Mouse (Mus musculus): Measurements from ENCODE around the gene Agmo. TPM values are rescaled to one million over a fixed set of nuclear protein-coding genes. Genes with fewer than 3 reads are reported as not detected.

The Agmo gene
- polyA plus RNA-seq, 1 experiment: 0.40 TPM

GRCm38 (mm10) chr12:37426750-37427149 is 185.3 kb downstream of the Agmo start:
- no peak overlapping the region for H3K4me3 ChIP-seq (ENCODE audit: control insufficient read depth, low read depth, low read length)
- H3K27ac ChIP-seq (ENCODE audit: control insufficient read depth, insufficient read depth, low read depth, low read length): no peak overlapping the region
- TF ChIP-seq POLR2A (IDR thresholded peaks at IDR 0.05; ENCODE audit: control insufficient read depth, low read depth, low read length): no peak
- no peak for TF ChIP-seq CTCF (IDR thresholded peaks at IDR 0.05; ENCODE audit: control insufficient read depth, insufficient read depth, insufficient replicate concordance, low read depth, low read length)
- no peaks in the 10 kb centered on the region for H3K4me1 ChIP-seq (ENCODE audit: control insufficient read depth, insufficient read depth, low read length)
- no peaks in the 10 kb centered on the region for H3K27me3 ChIP-seq (ENCODE audit: control insufficient read depth, insufficient read depth, low read length)
- no peaks in the 10 kb centered on the region for H3K36me3 ChIP-seq (ENCODE audit: control insufficient read depth, insufficient read depth, low read length)

DNA sequence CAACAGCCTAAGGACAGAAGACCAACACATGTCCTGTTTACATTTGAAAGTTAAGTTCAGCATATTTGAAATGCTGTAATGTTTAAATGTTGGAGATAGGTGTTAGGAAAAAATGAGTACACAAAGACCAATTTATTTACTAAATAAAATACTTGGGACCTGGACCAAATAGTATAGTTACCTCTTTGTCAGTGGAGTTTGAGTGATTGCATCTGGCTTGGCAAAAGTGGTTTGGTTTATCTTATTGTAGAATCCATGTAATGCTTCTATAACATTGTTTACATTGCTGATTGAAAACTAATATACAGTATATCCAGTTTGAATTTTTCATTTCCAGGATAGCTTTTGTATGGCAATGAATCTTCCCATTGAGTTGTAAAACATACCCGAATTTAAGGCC is 193.0 kb downstream of the Agmo start:
- no peak overlapping the region for H3K4me3 ChIP-seq (ENCODE audit: control insufficient read depth, low read depth, low read length)

GRCm38 (mm10) chr12:37442486-37443013 is 201.1 kb downstream of the Agmo start:
- Histone ChIP-seq H3K27me3 (ENCODE audit: control insufficient read depth, insufficient read depth, low read length) (no peaks in the 10 kb centered on the region), H3K36me3 (ENCODE audit: control insufficient read depth, insufficient read depth, low read length) (no peaks in the 10 kb centered on the region)
- TF ChIP-seq CTCF (IDR thresholded peaks at IDR 0.05; ENCODE audit: control insufficient read depth, insufficient read depth, insufficient replicate concordance, low read depth, low read length) (no peak), POLR2A (IDR thresholded peaks at IDR 0.05; ENCODE audit: control insufficient read depth, low read depth, low read length) (no peak)

More for the DNA sequence above, 193.0 kb downstream of the Agmo start:
- Histone ChIP-seq H3K4me1 (ENCODE audit: control insufficient read depth, insufficient read depth, low read length) (no peaks in the 10 kb centered on the region), H3K27ac (ENCODE audit: control insufficient read depth, insufficient read depth, low read depth, low read length) (no peak overlapping the region), H3K27me3 (ENCODE audit: control insufficient read depth, insufficient read depth, low read length) (no peaks in the 10 kb centered on the region), H3K36me3 (ENCODE audit: control insufficient read depth, insufficient read depth, low read length) (no peaks in the 10 kb centered on the region)
- TF ChIP-seq POLR2A (IDR thresholded peaks at IDR 0.05; ENCODE audit: control insufficient read depth, low read depth, low read length): no peak
- no peak for TF ChIP-seq CTCF (IDR thresholded peaks at IDR 0.05; ENCODE audit: control insufficient read depth, insufficient read depth, insufficient replicate concordance, low read depth, low read length)

GRCm38 (mm10) chr12:37445255-37445654 is 203.8 kb downstream of the Agmo start:
- Histone ChIP-seq H3K36me3 (ENCODE audit: control insufficient read depth, insufficient read depth, low read length) (no peaks in the 10 kb centered on the region), H3K27me3 (ENCODE audit: control insufficient read depth, insufficient read depth, low read length) (no peaks in the 10 kb centered on the region), H3K27ac (ENCODE audit: control insufficient read depth, insufficient read depth, low read depth, low read length) (no peak overlapping the region), H3K4me1 (ENCODE audit: control insufficient read depth, insufficient read depth, low read length) (no peaks in the 10 kb centered on the region), H3K4me3 (ENCODE audit: control insufficient read depth, low read depth, low read length) (no peak overlapping the region)
- TF ChIP-seq CTCF (IDR thresholded peaks at IDR 0.05; ENCODE audit: control insufficient read depth, insufficient read depth, insufficient replicate concordance, low read depth, low read length) (no peak), POLR2A (IDR thresholded peaks at IDR 0.05; ENCODE audit: control insufficient read depth, low read depth, low read length) (no peak)

More at GRCm38 (mm10) chr12:37442486-37443013, 201.1 kb downstream of the Agmo start:
- no peak overlapping the region for H3K27ac ChIP-seq (ENCODE audit: control insufficient read depth, insufficient read depth, low read depth, low read length)
- H3K4me3 ChIP-seq (ENCODE audit: control insufficient read depth, low read depth, low read length): no peak overlapping the region
- no peaks in the 10 kb centered on the region for H3K4me1 ChIP-seq (ENCODE audit: control insufficient read depth, insufficient read depth, low read length)

DNA sequence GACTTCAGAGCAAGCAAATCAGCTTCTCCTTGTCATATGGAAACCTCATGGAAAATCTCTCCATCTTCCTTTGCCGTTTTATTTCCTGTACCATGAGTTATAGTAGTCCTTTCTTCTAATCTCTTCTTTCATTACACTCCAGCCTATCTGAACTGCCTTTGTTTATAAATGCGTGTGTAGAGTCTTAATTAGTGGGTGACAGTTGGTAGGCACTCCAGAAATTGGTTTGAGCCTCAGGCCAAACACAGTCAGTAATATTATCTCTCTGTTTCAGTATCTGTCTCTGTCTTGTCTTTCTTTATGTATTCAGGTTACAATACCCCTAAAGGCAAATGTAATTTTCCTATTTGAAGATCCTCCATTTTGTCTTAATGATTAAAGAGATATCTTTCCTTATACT is 208.2 kb downstream of the Agmo start:
- Histone ChIP-seq H3K27me3 (ENCODE audit: control insufficient read depth, insufficient read depth, low read length) (no peaks in the 10 kb centered on the region), H3K27ac (ENCODE audit: control insufficient read depth, insufficient read depth, low read depth, low read length) (no peak overlapping the region), H3K4me1 (ENCODE audit: control insufficient read depth, insufficient read depth, low read length) (no peaks in the 10 kb centered on the region), H3K4me3 (ENCODE audit: control insufficient read depth, low read depth, low read length) (no peak overlapping the region), H3K36me3 (ENCODE audit: control insufficient read depth, insufficient read depth, low read length) (no peaks in the 10 kb centered on the region)
- TF ChIP-seq POLR2A (IDR thresholded peaks at IDR 0.05; ENCODE audit: control insufficient read depth, low read depth, low read length) (no peak), CTCF (IDR thresholded peaks at IDR 0.05; ENCODE audit: control insufficient read depth, insufficient read depth, insufficient replicate concordance, low read depth, low read length) (no peak)

- TF ChIP-seq CTCF (IDR thresholded peaks at IDR 0.05; ENCODE audit: control insufficient read depth, insufficient read depth, insufficient replicate concordance, low read depth, low read length) (no peak), POLR2A (IDR thresholded peaks at IDR 0.05; ENCODE audit: control insufficient read depth, low read depth, low read length) (no peak)
- no peak overlapping the region for H3K4me3 ChIP-seq (ENCODE audit: control insufficient read depth, low read depth, low read length)
- H3K27ac ChIP-seq (ENCODE audit: control insufficient read depth, insufficient read depth, low read depth, low read length): no peak overlapping the region
- no peaks in the 10 kb centered on the region for H3K27me3 ChIP-seq (ENCODE audit: control insufficient read depth, insufficient read depth, low read length)
- no peaks in the 10 kb centered on the region for H3K36me3 ChIP-seq (ENCODE audit: control insufficient read depth, insufficient read depth, low read length)
- no peaks in the 10 kb centered on the region for H3K4me1 ChIP-seq (ENCODE audit: control insufficient read depth, insufficient read depth, low read length)
These were observed 209.1 kb downstream of the Agmo start for GRCm38 (mm10) chr12:37450366-37451156.

DNA sequence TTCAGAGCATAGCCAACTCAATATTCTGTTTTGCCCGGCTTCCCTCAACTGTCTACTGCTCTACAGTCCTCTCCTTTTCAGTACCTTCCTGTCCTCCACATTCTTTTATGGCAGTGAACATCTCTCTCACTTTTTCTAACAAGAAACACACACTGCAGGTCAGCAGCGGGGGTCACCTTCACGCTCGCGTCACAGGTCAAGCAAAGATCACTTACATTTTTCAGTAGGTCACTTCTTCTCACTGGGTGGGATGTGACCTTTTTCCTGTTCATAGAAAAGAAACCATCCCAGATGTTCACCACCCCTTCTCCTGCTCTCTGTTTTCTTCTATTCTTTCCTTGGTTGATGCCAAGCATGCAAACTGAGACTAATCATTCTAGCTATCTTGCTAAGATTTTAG is 230.2 kb downstream of the Agmo start:
- no peak overlapping the region for H3K4me3 ChIP-seq (ENCODE audit: control insufficient read depth, low read depth, low read length)
- no peaks in the 10 kb centered on the region for H3K4me1 ChIP-seq (ENCODE audit: control insufficient read depth, insufficient read depth, low read length)
- no peak for TF ChIP-seq POLR2A (IDR thresholded peaks at IDR 0.05; ENCODE audit: control insufficient read depth, low read depth, low read length)
- no peak for TF ChIP-seq CTCF (IDR thresholded peaks at IDR 0.05; ENCODE audit: control insufficient read depth, insufficient read depth, insufficient replicate concordance, low read depth, low read length)
- no peaks in the 10 kb centered on the region for H3K27me3 ChIP-seq (ENCODE audit: control insufficient read depth, insufficient read depth, low read length)
- no peaks in the 10 kb centered on the region for H3K36me3 ChIP-seq (ENCODE audit: control insufficient read depth, insufficient read depth, low read length)
- no peak overlapping the region for H3K27ac ChIP-seq (ENCODE audit: control insufficient read depth, insufficient read depth, low read depth, low read length)

Measured in testis, adult 2 months (tissue).